Comparison of ENCODE assay signal across 8 mouse cellular contexts in genomic region chr13:110280028-110280562, GRCm38 (mm10). TPM values are rescaled to one million over a fixed set of nuclear protein-coding genes. Genes with fewer than 3 reads are reported as not detected.
DNase-seq lines count a peak whose midpoint lies in the region; ATAC-seq lines count a peak whose summit lies in the region.

No protein-coding gene starts in this region.

- no peaks in the 10 kb centered on the region for H3K36me3 ChIP-seq in hindbrain, embryonic 12.5 days
- H3K36me3 ChIP-seq in lung, embryonic 15.5 days = no peaks in the 10 kb centered on the region

- WGBS in hindbrain, embryonic 12.5 days = under 1% methylated on average over 24 of the region's 24 CpGs
- under 1% methylated on average over 24 of the region's 24 CpGs for WGBS in lung, embryonic 15.5 days

- H3K27ac ChIP-seq in hindbrain, embryonic 12.5 days = peak overlapping the region; percentile 90
- H3K27ac ChIP-seq in lung, embryonic 15.5 days = peak overlapping the region; percentile 77

- H3K4me3 ChIP-seq in hindbrain, embryonic 12.5 days = peak overlapping the region; percentile 49
- H3K4me3 ChIP-seq in lung, embryonic 15.5 days = peak overlapping the region; percentile 42

- DNase-seq in NIH3T3 (ENCODE audit: low read depth) = peak; percentile 91
- peak; percentile 94 for DNase-seq in cerebellum, adult 9-10 months
- peak; percentile 71 to 79 for DNase-seq in layer of hippocampus, postnatal 10 days (ENCODE audit: low spot score in 2 of 2)
- DNase-seq in ovary, postnatal 36 days (ENCODE audit: low spot score) = peak; percentile 52

- peak overlapping the region; percentile 73 for H3K4me2 ChIP-seq in hindbrain, embryonic 12.5 days (replicated peaks)
- peak overlapping the region; percentile 86 for H3K4me2 ChIP-seq in lung, embryonic 15.5 days

- ATAC-seq in frontal cortex, adult (ENCODE audit: low TSS enrichment) = peak; percentile 99
- ATAC-seq in hindbrain, embryonic 12.5 days (ENCODE audit: low FRiP score) = peak; percentile 98
- ATAC-seq in lung, embryonic 15.5 days (ENCODE audit: borderline replicate concordance, extremely low read depth, low FRiP score, low TSS enrichment) = peak; percentile 98
- no peak for ATAC-seq in erythroblast, adult 5-6 weeks (replicated peaks; ENCODE audit: low FRiP score, poor library complexity, severe bottlenecking)

- H3K9me3 ChIP-seq in hindbrain, embryonic 12.5 days (replicated peaks) = no peaks in the 10 kb centered on the region
- H3K9me3 ChIP-seq in lung, embryonic 15.5 days = no peaks in the 10 kb centered on the region

- H3K9ac ChIP-seq in hindbrain, embryonic 12.5 days = peak overlapping the region; percentile 57
- 0 out of 2 replicates have a peak overlapping the region, but pooled peaks have one; percentile 1 for H3K9ac ChIP-seq in lung, embryonic 15.5 days

- 0 out of 2 replicates have a peak, but pooled peaks cover 6% of the 10 kb centered on the region for H3K4me1 ChIP-seq in hindbrain, embryonic 12.5 days
- H3K4me1 ChIP-seq in lung, embryonic 15.5 days = peaks cover 9% of the 10 kb centered on the region

- H3K27me3 ChIP-seq in hindbrain, embryonic 12.5 days = no peaks in the 10 kb centered on the region
- peaks cover 6% of the 10 kb centered on the region for H3K27me3 ChIP-seq in lung, embryonic 15.5 days

RNA-seq across cellular contexts. Expression of gene Rab3c, which starts 0.7 kb away (rescaled TPM):
- polyA plus RNA-seq in hindbrain, embryonic 12.5 days (2016; fragmentation: Nextera tagmentation; extraction: Ambion mirVana) = 86.8 and 90.8 TPM in 2 replicates
- total RNA-seq in layer of hippocampus, postnatal 10 days (2021) = 100 to 1,000 TPM; 154 to 168 TPM
- 2.4 and 2.5 TPM in 2 replicates for polyA plus RNA-seq in lung, embryonic 15.5 days (2015; fragmentation: Nextera tagmentation; extraction: Ambion mirVana)
- total RNA-seq in erythroblast, adult 5-6 weeks (2015; ENCODE audit: low replicate concordance) = not detected in 2 replicates
- total RNA-seq in erythroblast, adult 5-6 weeks (2017; ENCODE audit: low replicate concordance) = not detected in 2 replicates

Comparison
In these comparisons a context has a peak if more than half of its experiments do, and no peak if none do; other contexts are left out.
1. RNA of gene Rab3c, which starts 0.7 kb away (total RNA-seq): 154 to 168 TPM in layer of hippocampus, postnatal 10 days; not detected in erythroblast, adult 5-6 weeks; every median in the first group is over 100 times any median in the second.
2. Peak in every context shown above with its lines, with median percentiles within 50 percentile points of each other: DNase-seq.